Comparison of ENCODE assay signal across 22 mouse cellular contexts in the genomic region with DNA sequence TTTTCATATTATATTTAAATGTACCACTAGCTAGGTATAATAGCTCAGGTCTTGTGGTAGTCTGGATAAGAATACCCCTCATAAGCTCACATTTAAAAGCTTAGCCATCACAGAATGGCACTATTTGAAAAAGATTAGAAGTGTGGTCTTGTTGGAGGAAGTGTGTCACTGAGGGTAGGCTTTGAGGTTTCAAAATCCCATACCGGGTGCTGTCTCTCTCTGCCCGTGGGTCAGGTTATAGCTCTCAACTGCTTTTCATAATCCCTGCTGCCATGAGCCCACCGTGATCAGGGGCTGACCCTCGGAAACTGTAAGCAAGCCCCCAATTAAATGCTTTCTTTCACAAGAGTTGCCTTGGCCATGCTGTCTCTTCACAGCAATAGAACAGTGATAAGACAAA.
"Had no signal": no experiment of that assay in that cellular context is flagged by ENCODE, and none has a peak within 500 bp of the region (broad histone marks: within the 10 kb centered on the region; RNA-seq: fewer than 3 reads in every experiment).

No protein-coding gene starts in this region.

- H3K27ac ChIP-seq: kidney, embryonic 15.5 days; limb, embryonic 10.5 days; limb, embryonic 13.5 days; liver, embryonic 12.5 days; liver, embryonic 15.5 days; lung, embryonic 15.5 days; midbrain, embryonic 12.5 days; midbrain, embryonic 15.5 days; neural tube, embryonic 12.5 days; neural tube, embryonic 15.5 days; stomach, embryonic 15.5 days had no signal

- DNase-seq: kidney, adult 8-10 months; kidney, postnatal 10 days; kidney, postnatal 36 days; liver; lung, adult 18-20 months; lung, postnatal 10 days; lung, postnatal 36 days; right cerebral cortex, adult 18-20 months; right cerebral cortex, postnatal 14 days; right cerebral cortex, postnatal 4 days; thymus, postnatal 36 days had no signal

- H3K9ac ChIP-seq: kidney, embryonic 15.5 days; limb, embryonic 13.5 days; liver, embryonic 12.5 days; liver, embryonic 15.5 days; lung, embryonic 15.5 days; midbrain, embryonic 12.5 days; midbrain, embryonic 15.5 days; neural tube, embryonic 12.5 days; neural tube, embryonic 15.5 days; stomach, embryonic 15.5 days had no signal

- H3K4me1 ChIP-seq: kidney, embryonic 15.5 days; limb, embryonic 10.5 days; limb, embryonic 13.5 days; liver, embryonic 12.5 days; liver, embryonic 15.5 days; lung, embryonic 15.5 days; midbrain, embryonic 12.5 days; midbrain, embryonic 15.5 days; neural tube, embryonic 12.5 days; neural tube, embryonic 15.5 days; stomach, embryonic 15.5 days had no signal

- H3K27me3 ChIP-seq: kidney, embryonic 15.5 days; limb, embryonic 13.5 days; liver, embryonic 12.5 days; liver, embryonic 15.5 days; lung, embryonic 15.5 days; midbrain, embryonic 12.5 days; midbrain, embryonic 15.5 days; neural tube, embryonic 12.5 days; neural tube, embryonic 15.5 days; stomach, embryonic 15.5 days had no signal

- ATAC-seq: liver, embryonic 12.5 days; midbrain, embryonic 15.5 days had no signal

- H3K4me2 ChIP-seq: kidney, embryonic 15.5 days; limb, embryonic 13.5 days; liver, embryonic 12.5 days; liver, embryonic 15.5 days; lung, embryonic 15.5 days; midbrain, embryonic 12.5 days; midbrain, embryonic 15.5 days; neural tube, embryonic 12.5 days; neural tube, embryonic 15.5 days; stomach, embryonic 15.5 days had no signal

- H3K9me3 ChIP-seq: kidney, embryonic 15.5 days; limb, embryonic 10.5 days; limb, embryonic 13.5 days; liver, embryonic 12.5 days; liver, embryonic 15.5 days; lung, embryonic 15.5 days; midbrain, embryonic 12.5 days; midbrain, embryonic 15.5 days; neural tube, embryonic 12.5 days; neural tube, embryonic 15.5 days; stomach, embryonic 15.5 days had no signal

- H3K4me3 ChIP-seq: kidney, embryonic 15.5 days; limb, embryonic 10.5 days; limb, embryonic 13.5 days; liver, embryonic 12.5 days; liver, embryonic 15.5 days; lung, embryonic 15.5 days; midbrain, embryonic 12.5 days; midbrain, embryonic 15.5 days; neural tube, embryonic 12.5 days; neural tube, embryonic 15.5 days; stomach, embryonic 15.5 days had no signal
